ENCODE assay signal across 42 mouse cellular contexts in genomic region chr17:23976665-23977064, GRCm38 (mm10). TPM values are rescaled to one million over a fixed set of nuclear protein-coding genes. Genes with fewer than 3 reads are reported as not detected.
DNase-seq lines count a peak whose midpoint lies in the region; ATAC-seq and TF ChIP-seq lines count a peak whose summit lies in the region.
"Had no signal": no experiment of that assay in that cellular context is flagged by ENCODE, and none has a peak within 500 bp of the region (broad histone marks: within the 10 kb centered on the region; RNA-seq: fewer than 3 reads in every experiment).

No protein-coding gene starts in this region.

- WGBS in kidney, embryonic 15.5 days = 79% methylated on average over 4 of the region's 4 CpGs
- 43% methylated on average over 4 of the region's 4 CpGs for WGBS in intestine, postnatal 0 days
- 75% methylated on average over 4 of the region's 4 CpGs for WGBS in kidney, postnatal 0 days
- whole genome bisulfite sequencing in small intestine, adult 2 months = 50% methylated on average over 4 of the region's 4 CpGs

- H3K4me2 ChIP-seq in kidney, embryonic 15.5 days = no peak overlapping the region
- H3K4me2 ChIP-seq in intestine, postnatal 0 days (replicated peaks; ENCODE audit: low read depth) = no peak overlapping the region
- H3K4me2 ChIP-seq in kidney, postnatal 0 days (ENCODE audit: low read length) = no peak overlapping the region
- H3K4me2 ChIP-seq: forebrain, embryonic 12.5 days; hindbrain, embryonic 12.5 days; limb, embryonic 15.5 days; midbrain, embryonic 12.5 days had no signal

- no peak overlapping the region for H3K9ac ChIP-seq in kidney, embryonic 15.5 days
- H3K9ac ChIP-seq in intestine, postnatal 0 days (ENCODE audit: low read depth, low read length) = no peak overlapping the region
- H3K9ac ChIP-seq in kidney, postnatal 0 days (ENCODE audit: low read depth, low read length) = no peak overlapping the region
- H3K9ac ChIP-seq: forebrain, embryonic 12.5 days; forebrain, postnatal 0 days; hindbrain, embryonic 12.5 days; limb, embryonic 15.5 days; midbrain, embryonic 12.5 days had no signal

- DNase-seq in kidney, adult 11 months = peak; percentile 39
- DNase-seq in kidney, postnatal 0 days (ENCODE audit: low spot score) = no peak
- DNase-seq in adrenal gland, adult 8-10 months = no peak
- no peak for DNase-seq in gastrocnemius, postnatal 4 days (ENCODE audit: low spot score in 2 of 2)
- no peak for DNase-seq in gastrocnemius, adult 2 months
- DNase-seq: adrenal gland, adult 2 months; cerebellum, adult 2 months; cerebellum, postnatal 14 days; forebrain, postnatal 0 days; gastrocnemius, postnatal 14 days; heart, adult 11 months; heart, postnatal 36 days; layer of hippocampus, postnatal 36 days; lung, postnatal 4 days; right cerebral cortex, postnatal 25 days; spleen, adult 18-20 months; thymus, postnatal 14 days had no signal

- TF ChIP-seq POLR2A in small intestine, adult 2 months (IDR thresholded peaks at IDR 0.05; ENCODE audit: low read depth, low read length) = no peak

- H3K4me1 ChIP-seq in kidney, embryonic 15.5 days = peaks cover 7% of the 10 kb centered on the region; the same call in 1 of the 2 replicates
- peaks cover 10% of the 10 kb centered on the region; the same call in 1 of the 2 replicates for H3K4me1 ChIP-seq in intestine, postnatal 0 days (replicated peaks; ENCODE audit: control insufficient read depth, insufficient read depth, low read length)
- no peaks in the 10 kb centered on the region for H3K4me1 ChIP-seq in kidney, postnatal 0 days (replicated peaks; ENCODE audit: insufficient read depth, low read length)
- H3K4me1 ChIP-seq in small intestine, adult 2 months (ENCODE audit: control insufficient read depth, insufficient read depth, insufficient read length, low read length) = peaks cover 46% of the 10 kb centered on the region; the same call in 1 of the 2 replicates
- H3K4me1 ChIP-seq: heart, embryonic 10.5 days; hindbrain, embryonic 12.5 days; limb, embryonic 10.5 days; limb, embryonic 15.5 days; midbrain, embryonic 12.5 days had no signal

- no peaks in the 10 kb centered on the region for H3K36me3 ChIP-seq in kidney, embryonic 15.5 days
- H3K36me3 ChIP-seq in intestine, postnatal 0 days (ENCODE audit: control insufficient read depth, insufficient read depth) = no peaks in the 10 kb centered on the region
- no peaks in the 10 kb centered on the region for H3K36me3 ChIP-seq in kidney, postnatal 0 days (ENCODE audit: insufficient read depth, low read length)
- peaks cover 17% of the 10 kb centered on the region for H3K36me3 ChIP-seq in small intestine, adult 2 months (ENCODE audit: control insufficient read depth, insufficient read depth, low read length)
- H3K36me3 ChIP-seq: forebrain, embryonic 12.5 days; heart, embryonic 10.5 days; hindbrain, embryonic 12.5 days; limb, embryonic 10.5 days; limb, embryonic 15.5 days; midbrain, embryonic 12.5 days had no signal

- H3K27me3 ChIP-seq in kidney, embryonic 15.5 days = no peaks in the 10 kb centered on the region
- no peaks in the 10 kb centered on the region for H3K27me3 ChIP-seq in intestine, postnatal 0 days (replicated peaks; ENCODE audit: control insufficient read depth, insufficient read depth, low read length)
- no peaks in the 10 kb centered on the region for H3K27me3 ChIP-seq in kidney, postnatal 0 days (ENCODE audit: insufficient read depth, low read length)
- H3K27me3 ChIP-seq in small intestine, adult 2 months (ENCODE audit: control insufficient read depth, insufficient read depth, low read length) = no peaks in the 10 kb centered on the region
- H3K27me3 ChIP-seq: CH12.LX; forebrain, embryonic 12.5 days; hindbrain, embryonic 12.5 days; limb, embryonic 15.5 days; midbrain, embryonic 12.5 days had no signal

- TF ChIP-seq CTCF in intestine, postnatal 0 days (IDR thresholded peaks at IDR 0.05; ENCODE audit: low read depth) = no peak
- no peak for TF ChIP-seq CTCF in kidney, postnatal 0 days (IDR thresholded peaks at IDR 0.05; ENCODE audit: low read depth)
- TF ChIP-seq CTCF in small intestine, adult 2 months (IDR thresholded peaks at IDR 0.05; ENCODE audit: extremely low read depth, insufficient read length, insufficient replicate concordance, low read depth, low read length) = no peak
- no peak for TF ChIP-seq CTCF in gastrocnemius, adult 2 months (IDR thresholded peaks at IDR 0.05)

- intact Hi-C loops in gastrocnemius, adult 2 months (cut with DNase I) = no loop called here

- no peak overlapping the region for H3K27ac ChIP-seq in kidney, embryonic 15.5 days
- peak overlapping the region; percentile 54; the same call in 1 of the 2 replicates for H3K27ac ChIP-seq in intestine, postnatal 0 days (ENCODE audit: low read depth, low read length)
- 0 out of 2 replicates have a peak overlapping the region, but pooled peaks have one; percentile 31 for H3K27ac ChIP-seq in kidney, postnatal 0 days
- peak overlapping the region; percentile 57 for H3K27ac ChIP-seq in small intestine, adult 2 months (ENCODE audit: insufficient read depth, low read depth, low read length)
- H3K27ac ChIP-seq in gastrocnemius, adult 2 months = no peak overlapping the region
- H3K27ac ChIP-seq: forebrain, embryonic 12.5 days; heart, embryonic 10.5 days; hindbrain, embryonic 12.5 days; hindbrain, postnatal 0 days; limb, embryonic 10.5 days; limb, embryonic 15.5 days; midbrain, embryonic 12.5 days had no signal

- no peak overlapping the region for H3K4me3 ChIP-seq in kidney, embryonic 15.5 days (replicated peaks)
- H3K4me3 ChIP-seq in intestine, postnatal 0 days (ENCODE audit: low read depth, low read length) = no peak overlapping the region
- no peak overlapping the region for H3K4me3 ChIP-seq in kidney, postnatal 0 days (replicated peaks; ENCODE audit: low read depth, low read length)
- H3K4me3 ChIP-seq in small intestine, adult 2 months (ENCODE audit: low read depth, low read length) = no peak overlapping the region
- H3K4me3 ChIP-seq in gastrocnemius, adult 2 months = no peak overlapping the region
- H3K4me3 ChIP-seq: forebrain, embryonic 12.5 days; heart, embryonic 10.5 days; hindbrain, embryonic 12.5 days; limb, embryonic 10.5 days; limb, embryonic 15.5 days; megakaryocyte, embryonic 14.5 days; midbrain, embryonic 12.5 days had no signal

- H3K9me3 ChIP-seq in kidney, embryonic 15.5 days (replicated peaks) = no peaks in the 10 kb centered on the region
- no peaks in the 10 kb centered on the region for H3K9me3 ChIP-seq in intestine, postnatal 0 days (ENCODE audit: control insufficient read depth)
- no peaks in the 10 kb centered on the region for H3K9me3 ChIP-seq in kidney, postnatal 0 days (replicated peaks; ENCODE audit: low read length)
- H3K9me3 ChIP-seq: forebrain, embryonic 12.5 days; heart, embryonic 10.5 days; hindbrain, embryonic 12.5 days; limb, embryonic 10.5 days; limb, embryonic 15.5 days; megakaryocyte, embryonic 14.5 days; midbrain, embryonic 12.5 days had no signal

- ATAC-seq in kidney, embryonic 15.5 days (replicated peaks; ENCODE audit: low FRiP score) = no peak
- peak; percentile 74 for ATAC-seq in intestine, postnatal 0 days
- peak; percentile 60; the same call in 1 of the 2 replicates for ATAC-seq in kidney, postnatal 0 days (replicated peaks; ENCODE audit: low FRiP score, low read depth)
- ATAC-seq: activated CD4-positive, CD25-positive, alpha-beta regulatory T cell, adult 4 months; forebrain, postnatal 0 days; hindbrain, postnatal 0 days; lung, postnatal 0 days had no signal

RNA-seq across cellular contexts. Expression of gene Prss30, which starts 3.7 kb away (rescaled TPM):
- 0.18 and 0.23 TPM in 2 replicates for polyA plus RNA-seq in kidney, embryonic 15.5 days (2015; fragmentation: Nextera tagmentation; extraction: Ambion mirVana)
- 4.7 and 12.1 TPM in 2 replicates for polyA plus RNA-seq in intestine, postnatal 0 days (2015; fragmentation: Nextera tagmentation; extraction: Ambion mirVana)
- 0.18 and 0.25 TPM in 2 replicates for polyA plus RNA-seq in kidney, postnatal 0 days (2015; fragmentation: Nextera tagmentation; extraction: Ambion mirVana)
- polyA plus RNA-seq in small intestine, adult 2 months (2012; rRNA removed) = 22.9 and 150 TPM in 2 replicates
- under 1 TPM in 3 of 4 experiments, not detected in 1; 0.19 to 0.41 (median 0.31) TPM for total RNA-seq in adrenal gland, adult 8-10 months (2022)
- total RNA-seq in gastrocnemius, postnatal 4 days (2021) = not detected
- not detected for total RNA-seq in gastrocnemius, adult 2 months (2021)
- total RNA-seq: adrenal gland, postnatal 4 days; ES-E14; gastrocnemius, postnatal 14 days; heart, postnatal 36 days; hindbrain, postnatal 0 days; layer of hippocampus, postnatal 36 days had no signal
- polyA plus RNA-seq: embryonic facial prominence, embryonic 14.5 days; forebrain, embryonic 12.5 days; hindbrain, embryonic 12.5 days; hindbrain, postnatal 0 days; limb, embryonic 10.5 days; limb, embryonic 15.5 days; midbrain, embryonic 12.5 days had no signal

RNA-seq across cellular contexts. Expression of gene Prss22, which starts 21.2 kb away (rescaled TPM):
- 0.57 and 1.2 TPM in 2 replicates for polyA plus RNA-seq in kidney, embryonic 15.5 days (2015; fragmentation: Nextera tagmentation; extraction: Ambion mirVana)
- 0.09 TPM in 1 of 2 replicates, not detected in the other for polyA plus RNA-seq in intestine, postnatal 0 days (2015; fragmentation: Nextera tagmentation; extraction: Ambion mirVana)
- polyA plus RNA-seq in kidney, postnatal 0 days (2015; fragmentation: Nextera tagmentation; extraction: Ambion mirVana) = 0.43 and 0.72 TPM in 2 replicates
- 0.06 and 0.25 TPM in 2 replicates for polyA plus RNA-seq in small intestine, adult 2 months (2012; rRNA removed)
- total RNA-seq in adrenal gland, adult 8-10 months (2022) = not detected
- not detected for total RNA-seq in gastrocnemius, postnatal 4 days (2021)
- not detected for total RNA-seq in gastrocnemius, adult 2 months (2021)
- total RNA-seq: adrenal gland, adult 2 months; adrenal gland, postnatal 4 days; CH12.LX; forebrain, postnatal 0 days; gastrocnemius, postnatal 14 days; heart, postnatal 36 days; layer of hippocampus, postnatal 36 days had no signal
- polyA plus RNA-seq: activated CD4-positive, CD25-positive, alpha-beta regulatory T cell, adult 4 months; adrenal gland, adult 2 months; cerebellum, adult 2 months; forebrain, postnatal 0 days; heart, embryonic 16.5 days; hindbrain, postnatal 0 days; liver, embryonic 16.5 days; midbrain, embryonic 12.5 days; neural tube, embryonic 14.5 days had no signal

RNA-seq across cellular contexts. Expression of gene Sbpl, which starts 21.6 kb away (rescaled TPM):
- not detected in 2 replicates for polyA plus RNA-seq in kidney, embryonic 15.5 days (2015; fragmentation: Nextera tagmentation; extraction: Ambion mirVana)
- polyA plus RNA-seq in intestine, postnatal 0 days (2015; fragmentation: Nextera tagmentation; extraction: Ambion mirVana) = not detected in 2 replicates
- polyA plus RNA-seq in kidney, postnatal 0 days (2015; fragmentation: Nextera tagmentation; extraction: Ambion mirVana) = not detected in 2 replicates
- not detected in 2 replicates for polyA plus RNA-seq in small intestine, adult 2 months (2012; rRNA removed)
- not detected for total RNA-seq in adrenal gland, adult 8-10 months (2022)
- total RNA-seq in gastrocnemius, postnatal 4 days (2021) = not detected
- not detected for total RNA-seq in gastrocnemius, adult 2 months (2021)
- total RNA-seq: adrenal gland, adult 2 months; adrenal gland, postnatal 4 days; CH12.LX; ES-E14; forebrain, postnatal 0 days; gastrocnemius, postnatal 14 days; heart, postnatal 36 days; hindbrain, postnatal 0 days; layer of hippocampus, adult 8-10 months; layer of hippocampus, postnatal 36 days; left cerebral cortex, postnatal 10 days had no signal
- polyA plus RNA-seq: activated CD4-positive, CD25-positive, alpha-beta regulatory T cell, adult 4 months; adrenal gland, adult 2 months; C2C12; cerebellum, adult 2 months; cortical plate, adult 2 months; embryonic facial prominence, embryonic 14.5 days; forebrain, embryonic 12.5 days; forebrain, postnatal 0 days; heart, embryonic 10.5 days; heart, embryonic 16.5 days; hindbrain, embryonic 12.5 days; hindbrain, postnatal 0 days; limb, embryonic 10.5 days; limb, embryonic 15.5 days; liver, embryonic 16.5 days; lung, postnatal 0 days; midbrain, embryonic 12.5 days; neural tube, embryonic 14.5 days; stomach, embryonic 16.5 days had no signal

RNA-seq across cellular contexts. Expression of gene Sbp, which starts 35.2 kb away (rescaled TPM):
- polyA plus RNA-seq in kidney, embryonic 15.5 days (2015; fragmentation: Nextera tagmentation; extraction: Ambion mirVana) = not detected in 2 replicates
- polyA plus RNA-seq in intestine, postnatal 0 days (2015; fragmentation: Nextera tagmentation; extraction: Ambion mirVana) = not detected in 2 replicates
- not detected in 2 replicates for polyA plus RNA-seq in kidney, postnatal 0 days (2015; fragmentation: Nextera tagmentation; extraction: Ambion mirVana)
- polyA plus RNA-seq in small intestine, adult 2 months (2012; rRNA removed) = not detected in 2 replicates
- total RNA-seq in adrenal gland, adult 8-10 months (2022) = not detected
- total RNA-seq in gastrocnemius, postnatal 4 days (2021) = not detected
- not detected for total RNA-seq in gastrocnemius, adult 2 months (2021)
- total RNA-seq: adrenal gland, adult 2 months; adrenal gland, postnatal 4 days; CH12.LX; ES-E14; forebrain, postnatal 0 days; gastrocnemius, postnatal 14 days; heart, postnatal 36 days; hindbrain, postnatal 0 days; layer of hippocampus, adult 8-10 months; layer of hippocampus, postnatal 36 days; left cerebral cortex, postnatal 10 days had no signal
- polyA plus RNA-seq: activated CD4-positive, CD25-positive, alpha-beta regulatory T cell, adult 4 months; adrenal gland, adult 2 months; C2C12; cerebellum, adult 2 months; cortical plate, adult 2 months; embryonic facial prominence, embryonic 14.5 days; forebrain, embryonic 12.5 days; forebrain, postnatal 0 days; heart, embryonic 16.5 days; hindbrain, embryonic 12.5 days; hindbrain, postnatal 0 days; limb, embryonic 10.5 days; limb, embryonic 15.5 days; liver, embryonic 16.5 days; lung, postnatal 0 days; midbrain, embryonic 12.5 days; neural tube, embryonic 14.5 days; stomach, embryonic 16.5 days had no signal

RNA-seq across cellular contexts. Expression of gene Dcpp3, which starts 59.4 kb away (rescaled TPM):
- polyA plus RNA-seq in kidney, embryonic 15.5 days (2015; fragmentation: Nextera tagmentation; extraction: Ambion mirVana) = not detected in 2 replicates
- 4.7 and 7.6 TPM in 2 replicates for polyA plus RNA-seq in intestine, postnatal 0 days (2015; fragmentation: Nextera tagmentation; extraction: Ambion mirVana)
- polyA plus RNA-seq in kidney, postnatal 0 days (2015; fragmentation: Nextera tagmentation; extraction: Ambion mirVana) = not detected in 2 replicates
- polyA plus RNA-seq in small intestine, adult 2 months (2012; rRNA removed) = not detected in 2 replicates
- total RNA-seq in adrenal gland, adult 8-10 months (2022) = not detected
- total RNA-seq in gastrocnemius, postnatal 4 days (2021) = not detected
- total RNA-seq in gastrocnemius, adult 2 months (2021) = not detected
- total RNA-seq: adrenal gland, adult 2 months; adrenal gland, postnatal 4 days; CH12.LX; ES-E14; forebrain, postnatal 0 days; gastrocnemius, postnatal 14 days; heart, postnatal 36 days; hindbrain, postnatal 0 days; layer of hippocampus, adult 8-10 months; layer of hippocampus, postnatal 36 days; left cerebral cortex, postnatal 10 days had no signal
- polyA plus RNA-seq: activated CD4-positive, CD25-positive, alpha-beta regulatory T cell, adult 4 months; adrenal gland, adult 2 months; C2C12; cerebellum, adult 2 months; cortical plate, adult 2 months; forebrain, embryonic 12.5 days; forebrain, postnatal 0 days; heart, embryonic 10.5 days; heart, embryonic 16.5 days; hindbrain, embryonic 12.5 days; hindbrain, postnatal 0 days; limb, embryonic 10.5 days; liver, embryonic 16.5 days; midbrain, embryonic 12.5 days; neural tube, embryonic 14.5 days; stomach, embryonic 16.5 days had no signal

Comparison
In these comparisons a context has a peak if more than half of its experiments do, and no peak if none do; other contexts are left out.
1. H3K27ac ChIP-seq: peak in intestine, postnatal 0 days (single experiment), kidney, postnatal 0 days (single experiment) and small intestine, adult 2 months (single experiment); none in kidney, embryonic 15.5 days (single experiment) and gastrocnemius, adult 2 months (single experiment).